Mouse (Mus musculus): ENCODE measurements around the gene Xylb.

DNA sequence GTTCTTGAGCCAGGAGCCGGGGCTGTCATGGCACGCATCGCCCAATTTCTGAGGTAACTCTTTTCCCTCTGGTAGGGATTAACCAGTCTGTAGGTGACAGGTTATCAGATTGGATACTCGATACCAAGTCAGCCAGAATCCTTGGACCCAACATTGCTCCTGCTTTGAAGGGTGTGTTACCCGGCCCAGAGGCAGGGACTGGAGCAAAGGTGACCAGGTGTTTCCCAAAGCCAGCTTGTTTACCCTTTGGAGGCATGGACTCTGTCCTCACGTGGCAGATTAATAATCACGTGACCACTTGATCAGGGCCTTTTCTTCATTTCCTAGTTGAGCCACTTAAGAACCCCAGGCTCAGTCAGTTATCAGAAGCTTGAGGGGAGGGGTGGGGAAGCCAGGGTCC, 14.5 kb upstream of the Xylb start:
- TF ChIP-seq GATA1 (IDR thresholded peaks at IDR 0.05; ENCODE audit: low read length): no peak
- no peak for TF ChIP-seq TAL1 (IDR thresholded peaks at IDR 0.05; ENCODE audit: low read length)
